Mouse (Mus musculus) midbrain, postnatal 0 days (tissue): ENCODE data around the gene Cdadc1. TPM values are rescaled to one million over a fixed set of nuclear protein-coding genes. Genes with fewer than 3 reads are reported as not detected.

Experiments
- ATAC-seq: fragments of 200-750 bp; cut with Nextera tagmentation; 2 replicates; pipeline ENCODE4 v1.8.0; 2017; ENCODE audit warnings: moderate number of reproducible peaks, mild to moderate bottlenecking, moderate TSS enrichment, moderate library complexity; ENCODE audit not compliant: low FRiP score
- DNase-seq: peaks from one replicate; pipeline ENCODE4 v3.0.0-alpha.2; 2015; ENCODE audit warnings: low spot score
- H3K27ac ChIP-seq: fragments of 300-500 bp; sonication (generic); 2 replicates; pipeline ENCODE4 v1.5.1; 2014; ENCODE audit warnings: low read depth, mild to moderate bottlenecking, low read length, mixed read lengths
- H3K27me3 ChIP-seq: fragments of 300-500 bp; sonication (generic); 2 replicates; pipeline ENCODE4 v1.6.1; 2014; ENCODE audit warnings: low read length, control low read depth, mixed read lengths; ENCODE audit not compliant: insufficient read depth
- H3K36me3 ChIP-seq: fragments of 300-500 bp; sonication (generic); 2 replicates; pipeline ENCODE4 v1.6.1; 2014; ENCODE audit warnings: low read length, control low read depth, mixed read lengths; ENCODE audit not compliant: insufficient read depth
- H3K4me1 ChIP-seq: fragments of 300-500 bp; sonication (generic); 2 replicates; pipeline ENCODE4 v1.6.1; 2014; ENCODE audit warnings: mild to moderate bottlenecking, control low read depth, antibody characterized with exemption, low read length, mixed read lengths; ENCODE audit not compliant: insufficient read depth
- H3K4me2 ChIP-seq: fragments of 300-500 bp; sonication (generic); 2 replicates; pipeline ENCODE4 v1.6.1; 2014; ENCODE audit warnings: low read depth, mild to moderate bottlenecking, low read length, mixed read lengths; ENCODE audit not compliant: poor library complexity, severe bottlenecking
- H3K4me3 ChIP-seq: fragments of 300-500 bp; sonication (generic); 2 replicates; pipeline ENCODE4 v1.5.1; 2014; ENCODE audit warnings: low read depth, mild to moderate bottlenecking, low read length, moderate library complexity
- H3K9ac ChIP-seq: fragments of 300-500 bp; sonication (generic); replicated peaks from 2 replicates; pipeline ENCODE4 v1.6.1; 2014; ENCODE audit warnings: mild to moderate bottlenecking, low read length, moderate library complexity, mixed read lengths; ENCODE audit not compliant: poor library complexity, severe bottlenecking
- H3K9me3 ChIP-seq: fragments of 300-500 bp; sonication (generic); 2 replicates; pipeline ENCODE4 v1.6.1; 2016; ENCODE audit warnings: low read length, control low read depth
- CTCF ChIP-seq: IDR thresholded peaks from 2 replicates; pipeline ENCODE4 v1.5.1; 2016; ENCODE audit warnings: antibody characterized with exemption, mild to moderate bottlenecking
- WGBS: fragments of 180-500 bp; shearing (Covaris S2); extraction: QIAGEN DNeasy Blood & Tissue Kit; methylation state at CpG from one replicate; pipeline ENCODE4 v1.1.7; 2014; 5-methylcytosine and 5-hydroxymethylcytosine counted together
- polyA plus RNA-seq: library from polyadenylated mRNA; unstranded; fragments of >200 nt; fragmentation: Nextera tagmentation; extraction: Ambion mirVana; gene quantifications from 2 replicates; pipeline ENCODE4 v1.2.1, GENCODE M21; 2015
- total RNA-seq: library from RNA; depleted of rRNA; stranded (reverse); fragments of >200 nt; gene quantifications from 2 replicates; pipeline ENCODE4 v1.2.3, GENCODE M21; 2014

The Cdadc1 gene
- total and polyA plus RNA-seq, 2 experiments from 2014 or later = 13.9 to 36.6 TPM

DNA sequence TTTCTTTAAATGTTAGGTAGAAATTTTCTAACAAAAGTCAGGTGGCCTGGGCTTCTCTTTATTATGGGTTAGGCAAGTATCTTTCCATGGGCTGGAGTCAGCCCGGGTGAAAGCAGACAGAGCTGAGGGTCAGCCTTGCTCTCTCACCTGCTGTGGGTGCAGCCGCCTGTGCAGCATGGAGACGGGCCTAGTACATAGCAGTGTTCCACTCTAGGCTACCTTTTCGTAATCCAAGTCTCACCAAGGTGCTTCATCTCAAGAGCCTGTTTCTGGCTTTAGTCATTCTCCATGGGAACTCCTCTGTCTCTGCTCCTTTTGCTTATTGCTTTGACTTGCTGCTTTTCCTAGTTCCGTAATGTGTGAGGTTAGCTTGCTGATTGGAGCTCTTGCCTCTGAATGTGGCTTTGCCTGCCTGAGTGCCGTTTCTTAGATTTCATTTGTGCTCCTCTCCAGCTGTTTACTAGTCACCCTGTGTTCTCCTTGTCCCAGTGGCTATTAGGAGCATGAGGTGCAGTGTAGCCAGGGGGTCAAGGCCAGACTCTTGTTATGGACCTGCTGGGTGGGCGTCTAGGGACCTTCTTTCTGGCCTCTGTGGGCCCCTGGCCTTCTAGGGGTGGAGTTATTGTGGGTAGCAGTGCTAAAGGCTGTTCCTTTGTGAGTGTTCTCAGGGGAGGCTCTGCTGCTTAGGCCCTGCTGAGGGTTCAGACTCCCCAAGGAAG, 51.4 kb downstream of the Cdadc1 start:
- ATAC-seq = no peak
- no peak for TF ChIP-seq CTCF
- 85% methylated on average over 7 of the region's 7 CpGs for WGBS

DNA sequence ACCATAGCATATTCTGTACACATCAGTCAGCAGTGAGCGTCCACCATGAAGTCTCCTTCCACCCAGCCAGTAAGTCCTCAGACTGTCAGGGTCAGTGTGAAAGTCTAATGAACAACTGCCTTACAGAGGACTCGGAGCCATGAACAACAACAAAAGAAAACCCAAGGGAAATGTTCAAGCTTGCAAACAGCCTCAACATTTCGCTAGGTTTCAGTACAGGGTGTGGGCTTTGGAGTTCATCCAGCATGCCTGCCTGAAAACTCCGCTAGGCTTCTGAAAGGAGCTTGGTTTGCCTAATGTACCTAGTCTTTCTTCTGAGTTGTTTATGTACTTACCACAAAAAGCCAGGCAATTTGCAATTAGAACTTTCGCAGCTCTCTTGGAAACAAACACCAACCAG, 53.8 kb downstream of the Cdadc1 start:
- no peak for DNase-seq

More for the DNA sequence above, 51.4 kb downstream of the Cdadc1 start:
- H3K4me3 ChIP-seq = no peak overlapping the region
- no peak for DNase-seq
- H3K27ac ChIP-seq = no peak overlapping the region
- H3K9me3 ChIP-seq = no peaks in the 10 kb centered on the region
- no peak overlapping the region for H3K4me2 ChIP-seq
- H3K27me3 ChIP-seq = no peaks in the 10 kb centered on the region
- H3K4me1 ChIP-seq = no peaks in the 10 kb centered on the region
- no peaks in the 10 kb centered on the region for H3K36me3 ChIP-seq
- no peak overlapping the region for H3K9ac ChIP-seq

DNA sequence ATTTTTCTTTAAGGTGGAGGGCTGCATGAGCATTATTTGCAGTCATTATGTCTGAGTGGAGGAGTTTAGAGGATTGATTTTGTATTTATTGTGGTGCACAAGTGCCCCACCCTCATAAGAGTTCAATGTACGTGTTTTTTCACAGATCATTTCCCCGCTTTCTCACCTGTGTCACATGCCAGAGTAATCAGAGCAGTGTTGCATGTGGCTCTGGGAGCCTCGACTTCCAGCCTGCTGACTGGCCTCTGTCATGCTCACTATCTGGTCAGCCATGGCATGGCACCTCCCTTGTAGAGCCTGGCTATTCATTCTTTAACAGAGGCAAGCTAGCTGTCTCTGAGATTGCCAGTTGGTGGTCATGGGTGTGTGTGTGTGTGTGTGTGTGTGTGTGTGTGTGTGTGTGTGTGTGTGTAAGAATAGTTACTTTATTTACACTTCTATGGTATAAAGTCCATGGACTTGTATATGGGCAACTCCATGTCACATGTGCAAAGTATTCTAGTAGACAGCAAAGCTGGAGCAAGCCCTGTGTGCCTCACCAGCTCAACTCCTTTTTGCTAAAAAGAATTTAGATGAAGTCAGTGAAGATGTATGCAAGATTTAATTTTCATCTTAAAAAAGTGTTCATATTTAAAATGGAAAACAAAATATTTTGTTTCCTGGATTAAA, 54.5 kb downstream of the Cdadc1 start:
- no peak overlapping the region for H3K9ac ChIP-seq
- no peak for DNase-seq
- H3K4me1 ChIP-seq = no peaks in the 10 kb centered on the region
- TF ChIP-seq CTCF = no peak
- WGBS = 86% methylated on average over 3 of the region's 3 CpGs
- H3K36me3 ChIP-seq = no peaks in the 10 kb centered on the region
- no peaks in the 10 kb centered on the region for H3K27me3 ChIP-seq
- no peak for ATAC-seq
- H3K27ac ChIP-seq = no peak overlapping the region
- H3K4me3 ChIP-seq = no peak overlapping the region
- no peak overlapping the region for H3K4me2 ChIP-seq
- H3K9me3 ChIP-seq = no peaks in the 10 kb centered on the region

More for the DNA sequence above, 53.8 kb downstream of the Cdadc1 start:
- 65% methylated on average over 5 of the region's 5 CpGs for WGBS
- H3K9me3 ChIP-seq = no peaks in the 10 kb centered on the region
- no peak overlapping the region for H3K4me3 ChIP-seq
- no peak overlapping the region for H3K4me2 ChIP-seq
- ATAC-seq = no peak
- H3K9ac ChIP-seq = no peak overlapping the region
- no peaks in the 10 kb centered on the region for H3K27me3 ChIP-seq
- H3K27ac ChIP-seq = no peak overlapping the region
- H3K36me3 ChIP-seq = no peaks in the 10 kb centered on the region
- H3K4me1 ChIP-seq = no peaks in the 10 kb centered on the region
- no peak for TF ChIP-seq CTCF

DNA sequence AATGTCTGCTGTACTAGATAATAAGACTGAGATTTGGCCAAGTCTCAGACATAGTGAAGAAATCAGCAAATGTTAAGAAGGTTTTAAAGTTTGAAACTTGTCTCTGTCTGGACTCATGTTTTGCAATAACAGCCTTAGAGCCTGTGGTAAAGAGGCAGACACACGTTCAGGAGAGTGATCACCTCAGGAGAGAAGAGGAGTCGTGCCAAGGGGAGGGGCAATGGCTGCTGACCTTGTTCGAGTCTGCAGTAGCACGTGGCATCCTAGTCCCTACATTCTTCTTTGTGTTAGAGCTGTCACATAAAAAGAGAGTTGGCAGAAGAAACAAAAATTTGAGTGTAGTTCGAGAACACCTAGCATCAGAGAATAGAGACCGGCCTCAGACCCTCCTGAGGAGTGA, 57.0 kb downstream of the Cdadc1 start:
- 84% methylated on average over 6 of the region's 6 CpGs for WGBS
- H3K36me3 ChIP-seq = no peaks in the 10 kb centered on the region
- no peak overlapping the region for H3K27ac ChIP-seq
- DNase-seq (no peak), ATAC-seq (no peak)
- no peak overlapping the region for H3K4me3 ChIP-seq
- no peaks in the 10 kb centered on the region for H3K4me1 ChIP-seq
- H3K27me3 ChIP-seq = no peaks in the 10 kb centered on the region
- no peaks in the 10 kb centered on the region for H3K9me3 ChIP-seq
- no peak overlapping the region for H3K9ac ChIP-seq
- no peak for TF ChIP-seq CTCF
- H3K4me2 ChIP-seq = no peak overlapping the region

DNA sequence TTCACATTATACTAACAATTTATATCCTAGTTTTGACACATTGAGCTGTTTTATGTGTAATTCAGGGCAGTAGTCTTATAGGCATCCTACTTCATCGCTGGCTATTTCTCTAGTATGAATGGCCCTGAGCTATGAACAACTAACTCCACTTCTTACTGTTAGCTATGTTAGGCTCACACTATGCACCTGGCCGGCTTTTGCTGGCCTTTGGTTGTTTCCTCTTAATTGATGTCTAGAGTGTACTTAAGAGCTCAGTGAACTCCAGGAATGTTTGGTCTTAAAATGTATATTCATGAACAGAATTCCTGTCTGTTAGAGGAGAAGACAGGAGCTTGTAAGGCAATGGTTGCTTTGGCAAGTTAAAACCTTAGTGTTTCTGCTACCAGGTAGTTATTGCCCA, 57.5 kb downstream of the Cdadc1 start:
- Histone ChIP-seq H3K4me2 (no peak overlapping the region), H3K27me3 (no peaks in the 10 kb centered on the region), H3K27ac (no peak overlapping the region), H3K9me3 (no peaks in the 10 kb centered on the region), H3K4me3 (no peak overlapping the region), H3K4me1 (no peaks in the 10 kb centered on the region), H3K9ac (no peak overlapping the region), H3K36me3 (no peaks in the 10 kb centered on the region)
- WGBS = 92% methylated on average over 2 of the region's 2 CpGs
- no peak for TF ChIP-seq CTCF
- ATAC-seq (no peak), DNase-seq (no peak)

DNA sequence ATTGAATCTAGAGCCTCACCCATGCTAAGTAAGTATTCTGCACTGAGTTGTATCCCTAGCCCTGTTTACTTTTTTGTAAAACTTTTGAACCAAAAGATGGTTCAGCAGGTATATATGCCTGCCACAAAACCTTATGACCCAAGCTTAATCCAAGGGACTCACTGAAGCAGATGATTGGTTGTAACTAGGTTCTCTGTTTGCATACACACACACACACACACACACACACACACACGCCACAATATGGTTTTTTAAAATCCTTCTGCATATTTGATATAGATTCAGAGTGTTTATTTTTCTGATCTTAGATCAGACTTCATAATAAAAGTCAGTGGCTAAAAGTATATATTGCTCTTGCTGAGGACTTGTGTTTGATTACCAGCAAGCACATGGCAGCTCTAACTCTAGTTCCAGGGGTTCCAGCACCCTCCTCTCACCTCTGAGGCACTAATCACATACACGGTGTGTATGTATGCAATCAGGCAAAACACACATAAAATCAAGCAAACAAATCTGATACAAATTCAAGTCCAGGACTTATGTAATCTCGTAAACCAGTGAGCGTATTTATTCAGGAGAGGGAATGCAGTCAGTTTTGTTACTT, 59.8 kb downstream of the Cdadc1 start:
- no peak for TF ChIP-seq CTCF
- Histone ChIP-seq H3K4me3 (no peak overlapping the region), H3K9ac (no peak overlapping the region), H3K9me3 (no peaks in the 10 kb centered on the region), H3K36me3 (no peaks in the 10 kb centered on the region), H3K27ac (no peak overlapping the region), H3K4me1 (no peaks in the 10 kb centered on the region), H3K27me3 (no peaks in the 10 kb centered on the region), H3K4me2 (no peak overlapping the region)
- WGBS = 94% methylated on average over 4 of the region's 4 CpGs
- no peak for ATAC-seq
- no peak for DNase-seq
